Mouse (Mus musculus): ENCODE results near the gene Slc22a3. TPM values are rescaled to one million over a fixed set of nuclear protein-coding genes. Genes with fewer than 3 reads are reported as not detected.

Gene Slc22a3
- total and polyA plus RNA-seq, 2 experiments from 2014 or later, result 2.1 to 2.9 TPM

- 80% methylated on average over 6 of the region's 6 CpGs for WGBS
- Histone ChIP-seq H3K27ac (no peak overlapping the region), H3K4me3 (ENCODE audit: low read length) (no peak overlapping the region), H3K27me3 (ENCODE audit: insufficient read depth, low read length) (peaks cover 35% of the 10 kb centered on the region), H3K36me3 (ENCODE audit: insufficient read depth, low read length) (no peaks in the 10 kb centered on the region), H3K9ac (replicated peaks; ENCODE audit: low read length) (no peak overlapping the region), H3K4me1 (ENCODE audit: insufficient read depth, low read length) (no peaks in the 10 kb centered on the region; the same call in 1 of the 2 replicates), H3K9me3 (ENCODE audit: low read length) (0 out of 2 replicates have a peak, but pooled peaks cover 2% of the 10 kb centered on the region), H3K4me2 (ENCODE audit: low read depth, low read length) (0 out of 2 replicates have a peak overlapping the region, but pooled peaks have one; percentile 2)
- ATAC-seq (no peak), DNase-seq (ENCODE audit: low spot score) (no peak)
- no peak for TF ChIP-seq CTCF (IDR thresholded peaks at IDR 0.05; ENCODE audit: low read depth)
These were observed 1.8 kb downstream of the Slc22a3 start for GRCm38 (mm10) chr17:12505708-12506107.

GRCm38 (mm10) chr17:12499426-12499825 lies 8.1 kb downstream of the Slc22a3 start:
- Histone ChIP-seq H3K27me3 (ENCODE audit: insufficient read depth, low read length) (no peaks in the 10 kb centered on the region), H3K4me2 (ENCODE audit: low read depth, low read length) (no peak overlapping the region), H3K36me3 (ENCODE audit: insufficient read depth, low read length) (no peaks in the 10 kb centered on the region), H3K4me3 (ENCODE audit: low read length) (no peak overlapping the region), H3K9ac (replicated peaks; ENCODE audit: low read length) (no peak overlapping the region), H3K9me3 (ENCODE audit: low read length) (0 out of 2 replicates have a peak, but pooled peaks cover 2% of the 10 kb centered on the region), H3K27ac (no peak overlapping the region), H3K4me1 (ENCODE audit: insufficient read depth, low read length) (no peaks in the 10 kb centered on the region)
- TF ChIP-seq CTCF (IDR thresholded peaks at IDR 0.05; ENCODE audit: low read depth), result no peak
- no peak for DNase-seq (ENCODE audit: low spot score)
- WGBS, result 91% methylated on average over 8 of the region's 8 CpGs
- ATAC-seq, result no peak

GRCm38 (mm10) chr17:12495558-12495957 lies 11.9 kb downstream of the Slc22a3 start:
- Histone ChIP-seq H3K9ac (replicated peaks; ENCODE audit: low read length) (no peak overlapping the region), H3K27me3 (ENCODE audit: insufficient read depth, low read length) (no peaks in the 10 kb centered on the region), H3K4me3 (ENCODE audit: low read length) (no peak overlapping the region), H3K27ac (no peak overlapping the region), H3K4me2 (ENCODE audit: low read depth, low read length) (no peak overlapping the region), H3K9me3 (ENCODE audit: low read length) (no peaks in the 10 kb centered on the region), H3K4me1 (ENCODE audit: insufficient read depth, low read length) (no peaks in the 10 kb centered on the region), H3K36me3 (ENCODE audit: insufficient read depth, low read length) (no peaks in the 10 kb centered on the region)
- ATAC-seq, result no peak
- 48% methylated on average over 3 of the region's 3 CpGs for WGBS
- no peak for DNase-seq (ENCODE audit: low spot score)
- TF ChIP-seq CTCF (IDR thresholded peaks at IDR 0.05; ENCODE audit: low read depth), result no peak

GRCm38 (mm10) chr17:12491591-12491990 lies 15.9 kb downstream of the Slc22a3 start:
- Histone ChIP-seq H3K9ac (replicated peaks; ENCODE audit: low read length) (no peak overlapping the region), H3K4me1 (ENCODE audit: insufficient read depth, low read length) (no peaks in the 10 kb centered on the region), H3K27me3 (ENCODE audit: insufficient read depth, low read length) (no peaks in the 10 kb centered on the region), H3K27ac (no peak overlapping the region), H3K4me2 (ENCODE audit: low read depth, low read length) (no peak overlapping the region), H3K36me3 (ENCODE audit: insufficient read depth, low read length) (no peaks in the 10 kb centered on the region), H3K9me3 (ENCODE audit: low read length) (no peaks in the 10 kb centered on the region), H3K4me3 (ENCODE audit: low read length) (no peak overlapping the region)
- TF ChIP-seq CTCF (IDR thresholded peaks at IDR 0.05; ENCODE audit: low read depth), result no peak
- ATAC-seq, result no peak
- 87% methylated on average over 12 of the region's 12 CpGs for WGBS
- DNase-seq (ENCODE audit: low spot score), result no peak

GRCm38 (mm10) chr17:12489888-12490287 lies 17.6 kb downstream of the Slc22a3 start:
- no peak for TF ChIP-seq CTCF (IDR thresholded peaks at IDR 0.05; ENCODE audit: low read depth)
- no peak for ATAC-seq
- no peaks in the 10 kb centered on the region for H3K9me3 ChIP-seq (ENCODE audit: low read length)
- DNase-seq (ENCODE audit: low spot score), result no peak
- no peaks in the 10 kb centered on the region for H3K36me3 ChIP-seq (ENCODE audit: insufficient read depth, low read length)
- no peaks in the 10 kb centered on the region for H3K27me3 ChIP-seq (ENCODE audit: insufficient read depth, low read length)
- no peak overlapping the region for H3K4me2 ChIP-seq (ENCODE audit: low read depth, low read length)
- no peak overlapping the region for H3K9ac ChIP-seq (replicated peaks; ENCODE audit: low read length)
- H3K27ac ChIP-seq, result no peak overlapping the region
- H3K4me3 ChIP-seq (ENCODE audit: low read length), result no peak overlapping the region
- no peaks in the 10 kb centered on the region for H3K4me1 ChIP-seq (ENCODE audit: insufficient read depth, low read length)
- 77% methylated on average over 5 of the region's 5 CpGs for WGBS

DNA sequence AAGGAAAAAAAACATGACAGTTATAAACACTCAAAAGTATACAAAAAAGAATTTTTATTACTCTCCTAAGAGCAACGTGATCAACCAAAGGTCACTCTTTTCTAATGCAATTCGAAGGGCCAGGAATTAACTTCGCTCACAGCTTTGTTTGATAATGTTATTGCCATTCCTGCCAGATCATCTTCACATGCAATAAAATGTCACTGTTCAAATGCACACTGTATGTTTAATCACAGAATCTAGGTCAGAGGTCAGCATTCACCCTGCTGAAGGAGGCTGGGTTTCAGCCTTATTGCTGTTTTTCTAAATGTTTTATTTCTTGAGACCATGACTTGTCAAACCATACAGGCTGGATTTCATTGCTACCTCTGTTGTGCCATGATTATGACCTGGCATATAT lies 21.8 kb downstream of the Slc22a3 start:
- no peak overlapping the region for H3K9ac ChIP-seq (replicated peaks; ENCODE audit: low read length)
- H3K27me3 ChIP-seq (ENCODE audit: insufficient read depth, low read length), result no peaks in the 10 kb centered on the region
- TF ChIP-seq CTCF (IDR thresholded peaks at IDR 0.05; ENCODE audit: low read depth), result no peak
- H3K4me2 ChIP-seq (ENCODE audit: low read depth, low read length), result no peak overlapping the region
- DNase-seq (ENCODE audit: low spot score), result no peak
- H3K4me1 ChIP-seq (ENCODE audit: insufficient read depth, low read length), result no peaks in the 10 kb centered on the region
- no peaks in the 10 kb centered on the region for H3K36me3 ChIP-seq (ENCODE audit: insufficient read depth, low read length)
- 84% methylated on average over 3 of the region's 3 CpGs for WGBS
- no peak overlapping the region for H3K27ac ChIP-seq
- H3K4me3 ChIP-seq (ENCODE audit: low read length), result no peak overlapping the region
- ATAC-seq, result no peak
- H3K9me3 ChIP-seq (ENCODE audit: low read length), result no peaks in the 10 kb centered on the region

- TF ChIP-seq CTCF (IDR thresholded peaks at IDR 0.05; ENCODE audit: low read depth), result no peak
- no peaks in the 10 kb centered on the region for H3K36me3 ChIP-seq (ENCODE audit: insufficient read depth, low read length)
- ATAC-seq (no peak), DNase-seq (ENCODE audit: low spot score) (no peak)
- 45% methylated on average over 2 of the region's 2 CpGs for WGBS
- no peaks in the 10 kb centered on the region for H3K4me1 ChIP-seq (ENCODE audit: insufficient read depth, low read length)
- no peak overlapping the region for H3K4me2 ChIP-seq (ENCODE audit: low read depth, low read length)
- H3K9ac ChIP-seq (replicated peaks; ENCODE audit: low read length), result no peak overlapping the region
- H3K27me3 ChIP-seq (ENCODE audit: insufficient read depth, low read length), result no peaks in the 10 kb centered on the region
- H3K9me3 ChIP-seq (ENCODE audit: low read length), result no peaks in the 10 kb centered on the region
- H3K27ac ChIP-seq, result no peak overlapping the region
- H3K4me3 ChIP-seq (ENCODE audit: low read length), result no peak overlapping the region
These were observed 28.1 kb downstream of the Slc22a3 start for GRCm38 (mm10) chr17:12479416-12479815.
